Mouse (Mus musculus): ENCODE data around the gene Tmem37.

GRCm38 (mm10) chr1:120072900-120073299 lies 974 bp downstream of the Tmem37 start:
- TF ChIP-seq POLR2A (IDR thresholded peaks at IDR 0.05; ENCODE audit: borderline replicate concordance, control insufficient read depth, low read depth, low read length): no peak
- TF ChIP-seq CTCF (IDR thresholded peaks at IDR 0.05; ENCODE audit: control insufficient read depth, insufficient read depth, low read length): no peak
